Mouse (Mus musculus) heart, adult 18-20 months (tissue): Measurements from ENCODE around the gene Rrbp1. TPM values are rescaled to one million over a fixed set of nuclear protein-coding genes. Genes with fewer than 3 reads are reported as not detected.

Experiments
- DNase-seq, 2 experiments: peaks; one replicate each; pipeline ENCODE4 v3.0.0; 2021 to 2022; ENCODE audit warnings: mixed read lengths in 1 of 2
- total RNA-seq, 2 experiments: library from RNA; stranded (reverse); gene quantifications; 2 replicates each; pipeline ENCODE4 v1.2.3; 2021

The Rrbp1 gene
- total RNA-seq, 2 experiments from 2014 or later, result 96.6 to 106 TPM

GRCm38 (mm10) chr2:143915600-143916135 lies 95.4 kb downstream of the Rrbp1 start:
- DNase-seq, result no peak

- peak; percentile 98 to 99 for DNase-seq
Measured at GRCm38 (mm10) chr2:143914760-143915599, 96.1 kb downstream of the Rrbp1 start, which contains the start of gene Dstn. Gene Dstn, plus strand, starts transcription at chr2:143915320.

- no peak for DNase-seq
Measured at GRCm38 (mm10) chr2:143914221-143914620, 96.8 kb downstream of the Rrbp1 start.

- no peak for DNase-seq
Measured at GRCm38 (mm10) chr2:143912199-143912598, 98.9 kb downstream of the Rrbp1 start.

- no peak for DNase-seq
Measured at GRCm38 (mm10) chr2:143909230-143909629, 101.8 kb downstream of the Rrbp1 start.

- DNase-seq, result no peak
Measured at GRCm38 (mm10) chr2:143904896-143905295, 106.2 kb downstream of the Rrbp1 start.

DNA sequence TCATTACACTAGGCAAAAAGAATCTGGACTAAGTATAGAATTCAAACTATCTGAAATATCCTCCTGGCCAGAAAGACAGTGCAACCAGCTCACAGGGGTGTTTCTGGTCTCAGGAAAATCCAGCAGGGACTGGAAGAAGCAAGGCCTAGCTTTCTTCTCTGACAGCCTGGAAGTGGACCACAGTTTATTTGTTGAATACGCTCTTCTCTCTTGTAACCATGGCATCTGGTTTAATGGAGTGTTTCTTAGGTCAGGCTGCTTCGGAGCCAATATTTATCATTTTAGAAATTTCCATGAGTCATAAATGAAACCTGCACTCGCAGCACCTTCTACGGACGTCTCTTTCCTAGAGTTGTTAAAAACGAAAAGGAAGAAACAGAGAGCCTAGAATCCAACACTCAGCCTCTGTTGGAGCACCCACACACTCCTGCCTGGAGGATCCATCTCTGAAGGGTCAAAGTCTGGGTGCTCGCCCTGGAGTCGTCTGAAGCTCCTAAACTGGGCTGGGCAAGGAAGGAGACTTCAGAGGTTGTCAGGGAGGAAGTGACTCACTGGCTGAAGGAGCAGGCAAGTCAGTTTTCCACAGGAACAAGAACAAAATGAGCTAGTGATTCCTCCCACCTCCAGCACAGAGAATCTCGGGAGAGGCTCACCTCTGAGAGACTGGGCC lies 107.6 kb downstream of the Rrbp1 start:
- DNase-seq, result peak in 1 of 2 experiments; percentile 43

- peak in 1 of 2 experiments; percentile 32 for DNase-seq
Measured at GRCm38 (mm10) chr2:143900821-143901351, 110.2 kb downstream of the Rrbp1 start.

- DNase-seq, result no peak
Measured at GRCm38 (mm10) chr2:143899470-143900220, 111.4 kb downstream of the Rrbp1 start.

Other genes with a start within 250 kb of the Rrbp1 start
- under 1 TPM; 0.17 to 0.33 TPM for gene Bfsp1, start 148.1 kb downstream of the Rrbp1 start, total RNA-seq
- 100 to 1,000 TPM; 164 to 168 TPM for gene Dstn, start 95.9 kb downstream of the Rrbp1 start, total RNA-seq
- not detected for gene Banf2, start 21.8 kb upstream of the Rrbp1 start, total RNA-seq